Mouse (Mus musculus) adrenal gland (tissue): ENCODE results near the gene Scaf8.
"Not testable (repeated sequence)": the region's sequence is repeated elsewhere in the genome, so short reads cannot be mapped to it uniquely, and the experiment has no call there.

ENCODE experiments used
- intact Hi-C: fragments of 180-260 bp; cut with DNase I; formaldehyde crosslinking; loops from one replicate; pipeline ENCODE4 v1.15.1; 2025

Scaf8 gene

DNA sequence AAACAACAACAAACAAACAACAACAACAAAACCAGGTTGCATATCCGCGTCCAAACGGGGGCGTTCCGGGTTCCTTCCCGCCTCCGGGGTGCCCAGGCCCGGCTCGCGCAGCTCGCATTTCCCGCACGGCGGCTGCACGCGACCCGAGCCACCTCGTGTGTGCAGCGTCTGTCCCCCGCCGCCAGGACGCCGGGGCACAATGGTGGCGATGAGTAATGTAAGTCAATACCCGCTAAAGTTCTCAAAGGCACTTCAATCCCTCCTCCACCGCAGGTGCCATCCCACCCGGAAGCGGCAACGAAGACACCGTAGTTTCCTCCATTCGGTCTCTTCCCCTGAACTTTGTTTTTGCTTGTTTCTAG, 433 bp upstream of the Scaf8 start:
- intact Hi-C loops: loop anchor here (5.0 kb wide), 1 partner anchor 108 kb away; no protein-coding TSS in a partner anchor

DNA sequence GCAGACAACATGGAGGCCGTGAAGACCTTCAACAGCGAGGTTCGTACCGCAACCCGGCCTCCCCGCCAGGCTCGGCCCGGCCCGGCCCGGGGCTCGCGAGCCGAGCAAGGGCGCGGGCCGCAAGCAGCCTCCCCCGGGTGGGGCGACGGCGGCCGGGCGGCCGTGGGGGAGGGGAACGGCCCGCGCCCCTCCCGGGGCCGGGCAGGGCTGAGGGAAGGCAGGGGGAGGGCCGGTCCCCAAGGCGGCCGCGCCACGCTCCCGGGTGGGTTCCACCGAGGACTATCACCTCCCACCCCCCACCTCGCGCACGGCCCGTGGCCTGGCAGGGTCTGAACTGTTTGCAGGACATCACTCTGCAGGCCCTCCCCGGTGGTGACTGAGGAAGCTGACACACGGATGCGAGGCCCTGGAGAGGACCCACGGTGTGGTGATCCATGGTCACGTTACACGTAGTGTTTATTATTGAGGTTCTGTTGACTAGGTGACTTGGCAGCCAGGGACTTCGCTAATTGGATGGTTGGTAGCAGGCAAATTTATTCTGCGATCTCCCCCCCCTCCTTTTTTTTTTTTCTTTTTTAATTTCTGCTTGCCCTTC, 705 bp downstream of the Scaf8 start:
- intact Hi-C loops: no loop called here

DNA sequence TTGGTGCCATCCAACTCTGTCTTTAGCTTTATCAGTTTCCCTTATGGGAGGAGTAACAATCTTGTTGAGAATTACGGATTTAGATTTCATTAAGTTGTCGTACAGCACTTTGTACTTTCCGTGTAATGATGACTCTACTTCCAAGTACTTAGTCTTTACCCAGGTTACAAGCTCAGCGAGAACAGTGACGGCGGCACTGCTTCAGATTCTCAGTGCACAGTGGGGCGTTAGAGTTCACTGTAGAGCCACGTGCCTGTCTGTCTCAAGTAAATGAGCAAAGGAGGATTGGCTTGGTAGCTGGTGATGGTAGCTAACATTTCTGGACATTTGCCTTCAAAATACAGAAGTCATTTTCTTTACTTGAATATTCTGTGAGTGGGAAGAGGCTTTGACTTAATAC, 6.2 kb downstream of the Scaf8 start:
- intact Hi-C loops: not testable (repeated sequence)

DNA sequence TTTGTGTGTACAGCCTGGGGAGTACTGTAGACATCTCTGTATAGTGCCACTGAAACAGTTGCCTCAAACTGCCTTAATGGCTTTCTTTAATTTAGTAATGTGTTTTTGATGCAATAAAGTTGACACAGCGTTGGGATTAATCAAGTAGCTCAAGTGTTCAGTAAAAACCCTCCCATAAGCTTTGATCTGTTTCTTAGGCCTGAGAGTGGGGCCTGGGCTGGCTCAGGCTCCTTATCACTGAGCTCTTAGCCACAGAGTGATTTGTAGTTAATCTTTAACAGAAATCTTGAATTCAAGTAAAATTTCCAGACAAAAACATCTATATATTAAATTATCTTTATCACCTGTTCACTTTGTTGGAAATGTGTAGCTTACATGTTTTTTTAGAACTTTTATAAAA, 8.8 kb downstream of the Scaf8 start:
- intact Hi-C loops: not testable (repeated sequence)

DNA sequence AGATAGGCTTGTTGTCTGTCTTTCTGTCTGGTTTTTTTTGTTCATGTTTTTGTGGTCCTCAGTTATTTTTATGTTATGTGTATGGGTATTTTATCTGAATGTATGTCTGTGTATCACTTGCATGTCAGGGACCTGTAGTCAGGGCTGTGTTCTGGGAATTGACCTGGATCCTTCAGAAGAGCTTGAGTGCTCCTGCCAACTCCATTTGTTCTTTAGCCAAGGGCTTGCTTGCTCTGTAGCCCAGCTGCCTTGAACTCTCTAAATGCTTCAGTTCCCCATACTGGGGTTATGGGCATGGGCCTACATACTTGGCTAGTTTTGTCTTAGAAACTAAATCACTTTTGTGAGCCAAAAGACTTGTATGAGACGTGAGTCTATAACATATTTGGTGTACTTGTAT, 13.9 kb downstream of the Scaf8 start:
- intact Hi-C loops: no loop called here

DNA sequence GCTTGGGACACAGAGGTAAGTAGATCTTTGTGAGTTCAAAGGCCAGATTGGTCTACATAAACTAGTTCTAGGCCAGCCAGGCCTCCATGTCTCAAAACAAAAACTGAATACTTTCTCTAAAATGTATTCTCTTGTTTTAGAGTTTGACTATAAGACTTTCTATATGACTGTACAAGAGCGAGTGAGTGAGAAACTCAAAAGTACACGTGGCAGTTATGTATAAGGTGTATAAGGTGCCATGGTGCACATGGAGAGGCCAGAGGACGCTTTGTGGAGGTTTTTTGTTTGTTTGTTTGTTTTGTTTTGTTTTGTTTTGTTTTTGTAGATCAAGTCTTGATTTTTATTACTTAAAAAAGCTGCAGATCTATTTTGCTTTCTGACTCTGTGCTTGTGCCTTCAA, 15.0 kb downstream of the Scaf8 start:
- intact Hi-C loops: no loop called here

DNA sequence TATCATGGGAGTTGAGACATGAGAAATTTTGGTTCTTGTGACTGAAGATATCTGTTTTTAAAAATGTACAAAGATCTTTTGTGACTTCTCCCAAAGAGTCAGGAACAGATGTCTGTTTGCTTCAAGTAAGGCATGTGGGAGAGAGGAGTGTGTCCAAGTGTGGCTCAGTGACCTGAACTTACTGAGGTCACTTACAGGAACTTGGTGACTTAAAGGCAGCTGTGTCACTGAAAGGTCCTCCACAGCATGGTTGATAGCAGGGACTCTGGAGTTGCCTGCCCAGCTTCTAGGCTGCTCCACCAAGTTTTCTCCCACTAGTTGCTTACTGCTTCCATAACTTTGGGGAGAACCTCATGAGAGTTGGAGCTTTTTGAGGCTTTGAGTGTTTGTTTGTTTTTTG, 20.6 kb downstream of the Scaf8 start:
- intact Hi-C loops: no loop called here

DNA sequence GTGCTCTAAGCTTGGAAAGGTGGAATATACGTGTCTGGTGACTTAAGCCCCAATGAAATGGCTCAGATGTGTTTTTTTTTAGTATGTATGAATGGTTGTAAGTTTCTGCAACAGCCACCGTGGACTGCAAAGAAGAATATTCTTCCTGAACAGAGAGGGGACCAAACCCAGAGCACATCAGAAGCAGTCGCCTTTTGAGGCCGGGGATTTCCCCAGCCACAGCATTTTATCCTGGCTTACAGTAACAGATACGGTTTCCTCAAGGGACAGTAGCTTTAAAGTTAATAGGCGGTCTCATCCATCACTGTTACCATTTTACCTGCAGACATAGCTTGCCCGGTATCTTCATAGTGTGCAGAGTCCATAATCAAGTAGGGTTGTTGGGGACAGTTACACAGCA, 21.4 kb downstream of the Scaf8 start:
- intact Hi-C loops: no loop called here

DNA sequence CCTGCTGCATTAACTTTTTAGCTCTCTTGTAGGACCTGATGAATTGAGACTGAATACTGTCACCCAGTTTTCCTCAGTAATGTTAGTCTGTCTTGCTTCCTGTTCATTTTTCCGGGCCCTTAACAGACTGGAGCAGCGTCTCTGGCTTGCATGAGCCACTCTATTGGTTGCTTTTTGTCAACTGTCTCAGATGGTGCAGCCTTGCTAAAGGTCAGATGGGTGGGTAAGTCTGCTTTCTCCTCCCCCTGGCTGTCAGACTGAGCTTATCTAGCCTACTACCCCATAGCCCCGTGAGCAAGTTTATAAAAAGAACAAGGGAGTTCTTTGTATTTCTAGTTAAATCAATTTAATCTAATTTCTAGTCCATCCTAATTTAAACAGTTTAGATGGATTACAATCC, 23.6 kb downstream of the Scaf8 start:
- intact Hi-C loops: no loop called here

DNA sequence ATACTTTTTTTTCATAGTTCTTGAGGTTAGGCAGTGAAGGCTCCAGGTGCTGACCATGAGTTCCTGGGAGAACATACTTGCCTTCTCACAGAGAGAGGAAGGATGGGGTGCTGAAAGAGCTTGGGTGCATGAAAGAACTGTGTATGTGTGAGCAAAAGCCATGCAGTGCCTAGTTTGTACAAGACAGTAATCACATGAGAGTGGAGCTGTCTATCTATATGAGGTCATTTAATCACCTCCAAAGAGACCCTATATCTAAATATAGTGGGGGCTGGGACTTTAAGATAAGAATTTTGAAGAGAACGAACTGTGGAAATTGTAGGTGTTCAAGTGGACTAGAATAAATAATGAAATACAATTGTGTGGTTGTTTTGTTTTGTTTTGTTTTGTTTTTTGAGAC, 25.3 kb downstream of the Scaf8 start:
- intact Hi-C loops: no loop called here

DNA sequence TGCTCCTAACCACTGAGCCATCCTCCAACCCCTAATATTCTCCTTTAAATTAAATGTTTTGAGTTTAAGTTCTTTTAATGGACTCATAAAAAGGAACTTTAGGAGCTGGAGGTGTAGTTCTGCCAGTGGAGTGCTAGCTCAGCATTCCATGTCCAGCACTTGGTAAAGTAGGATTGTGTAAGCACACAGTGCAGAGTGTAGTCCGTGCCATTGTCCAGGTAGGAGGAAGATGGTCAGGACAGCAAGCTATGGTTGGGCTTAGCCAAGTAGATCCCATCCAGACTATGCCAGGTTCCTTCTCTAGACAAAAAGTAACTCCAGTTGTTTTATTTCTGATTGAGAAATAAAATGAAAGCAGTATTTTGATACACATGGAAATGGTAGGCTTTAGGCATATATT, 34.1 kb downstream of the Scaf8 start:
- intact Hi-C loops: no loop called here

DNA sequence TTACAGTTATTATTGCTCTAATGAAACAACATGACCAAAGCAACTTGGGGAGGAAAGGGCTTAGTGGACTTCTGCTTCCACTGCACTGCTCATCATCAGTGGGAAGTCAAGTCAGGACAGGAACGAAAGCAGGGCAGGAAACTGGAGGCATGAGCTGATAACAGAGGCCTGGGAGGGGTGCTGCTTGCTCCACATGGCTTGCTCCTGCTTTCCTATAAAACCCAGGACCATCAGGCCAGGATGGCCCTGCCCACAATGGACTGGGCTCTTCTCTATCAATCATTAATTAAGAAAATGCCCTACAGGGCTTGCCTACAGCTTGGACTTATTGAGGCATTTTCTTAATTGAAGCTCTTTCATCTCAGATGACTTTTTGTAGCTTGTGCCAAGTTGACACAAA, 34.8 kb downstream of the Scaf8 start:
- intact Hi-C loops: no loop called here

DNA sequence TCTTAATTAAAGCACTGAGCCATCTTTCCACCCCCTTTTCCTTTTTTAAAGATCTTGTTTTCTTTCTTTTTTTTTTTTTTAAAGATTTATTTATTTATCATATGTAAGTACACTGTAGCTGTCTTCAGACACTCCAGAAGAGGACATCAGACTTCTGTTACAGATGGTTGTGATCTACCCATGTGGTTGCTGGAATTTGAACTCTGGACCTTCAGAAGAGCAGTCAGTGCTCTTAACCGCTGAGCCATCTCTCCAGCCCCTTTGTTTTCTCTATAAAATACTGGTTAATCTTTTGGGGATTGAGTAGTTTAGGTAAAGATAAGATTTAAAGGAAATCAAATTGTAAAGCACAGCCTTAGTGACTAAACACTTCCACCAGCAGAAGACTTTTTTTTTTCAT, 35.9 kb downstream of the Scaf8 start:
- intact Hi-C loops: loop anchor here (5.0 kb wide), 1 partner anchor 42 kb away; no protein-coding TSS in a partner anchor

DNA sequence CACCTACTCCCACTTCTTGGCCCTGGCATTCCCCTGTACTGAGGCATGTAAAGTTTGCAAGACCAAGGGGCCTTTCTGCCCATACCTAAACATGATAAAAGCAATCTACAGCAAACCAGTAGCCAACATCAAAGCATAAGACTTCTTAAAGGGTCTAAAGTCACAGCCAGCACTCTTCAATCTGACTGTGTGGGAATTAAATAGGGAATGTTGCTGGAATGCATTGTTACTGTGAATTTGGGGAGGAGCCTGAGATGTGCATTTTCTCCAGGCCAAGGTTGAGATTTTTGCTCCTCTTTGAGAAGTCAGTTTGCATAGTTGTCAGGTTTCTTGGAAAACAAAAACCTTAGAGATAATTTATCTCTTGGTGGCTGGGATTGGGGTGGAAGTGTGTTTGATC, 36.4 kb downstream of the Scaf8 start:
- intact Hi-C loops: loop anchor here (5.0 kb wide), 1 partner anchor 41 kb away; no protein-coding TSS in a partner anchor

DNA sequence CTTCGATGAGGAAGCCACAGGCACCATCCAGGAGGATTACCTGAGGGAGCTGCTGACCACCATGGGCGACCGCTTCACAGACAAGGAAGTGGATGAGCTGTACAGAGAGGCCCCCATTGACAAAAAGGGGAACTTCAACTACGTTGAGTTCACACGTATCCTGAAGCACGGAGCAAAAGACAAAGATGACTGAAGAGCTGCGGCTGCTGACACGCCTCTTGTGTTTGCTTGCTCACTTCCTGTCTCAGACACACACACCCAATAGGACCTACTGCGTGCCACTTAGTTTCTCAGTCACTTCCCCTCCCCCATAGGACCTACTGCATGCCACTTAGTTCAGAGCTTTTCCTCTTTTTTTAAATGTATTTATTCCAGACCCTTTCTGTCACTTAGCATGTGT, 41.4 kb downstream of the Scaf8 start:
- intact Hi-C loops: not testable (repeated sequence)

DNA sequence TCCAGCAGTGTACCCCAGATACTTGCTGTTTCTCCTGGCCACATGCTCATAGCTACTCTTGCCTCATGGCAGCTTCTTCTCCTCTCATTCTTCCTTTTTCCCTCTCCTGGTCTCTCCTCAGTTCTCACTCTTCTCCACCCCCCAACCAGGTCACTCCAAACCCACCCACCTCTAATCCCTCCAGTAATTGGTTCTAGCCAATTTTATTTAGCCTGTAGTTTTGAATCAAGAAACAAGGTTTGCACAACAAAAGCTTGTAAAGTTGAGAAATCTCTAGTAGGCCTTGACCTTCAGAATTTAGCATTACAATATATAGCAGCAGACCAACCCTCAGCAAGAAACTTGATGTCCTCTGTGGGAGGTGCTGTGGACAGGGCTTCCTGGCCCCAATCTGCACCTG, 42.2 kb downstream of the Scaf8 start:
- intact Hi-C loops: no loop called here

DNA sequence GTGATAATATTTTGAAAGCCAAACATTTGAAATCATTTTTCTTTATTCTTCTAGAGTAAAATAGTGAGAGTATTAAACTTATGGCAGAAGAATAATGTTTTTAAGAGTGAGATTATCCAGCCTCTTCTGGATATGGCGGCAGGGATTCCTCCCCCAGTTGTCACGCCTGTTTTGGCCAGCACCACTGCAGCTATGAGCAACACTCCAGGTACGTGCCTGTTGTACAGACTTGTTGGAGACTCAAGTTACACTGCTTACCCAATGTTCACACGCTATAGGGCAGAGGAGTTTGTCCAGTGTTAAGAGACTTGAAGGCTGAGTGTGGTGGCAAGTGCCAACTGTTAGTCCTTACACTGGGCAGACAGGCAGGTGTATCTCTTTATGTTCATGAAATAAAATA, 48.1 kb downstream of the Scaf8 start:
- intact Hi-C loops: no loop called here

DNA sequence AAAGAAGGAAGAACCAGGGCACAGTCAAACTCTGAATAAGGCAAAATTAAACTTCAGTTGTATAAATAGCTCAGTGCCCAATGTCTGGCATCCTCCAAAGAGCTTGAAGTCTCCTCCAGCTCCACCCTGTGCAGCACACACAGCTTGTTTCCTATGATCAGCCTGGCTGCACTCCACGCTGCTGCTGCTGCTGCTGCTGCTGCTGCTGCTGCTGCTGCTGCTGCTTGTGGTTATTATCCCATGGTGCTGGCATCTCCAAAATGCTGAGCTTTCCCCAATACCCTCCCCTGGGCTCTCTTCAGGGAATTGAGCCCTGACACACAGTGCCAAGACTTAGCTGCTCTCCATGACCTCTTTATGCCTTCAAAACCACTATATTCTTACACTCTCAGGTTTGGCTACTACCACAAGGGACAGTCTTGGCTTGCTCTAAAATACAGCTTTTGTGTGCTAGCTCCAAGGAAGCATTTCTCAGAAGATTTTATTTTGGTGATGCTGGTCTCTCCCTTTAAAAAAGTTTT, 65.7 kb downstream of the Scaf8 start:
- intact Hi-C loops: not testable (repeated sequence)

DNA sequence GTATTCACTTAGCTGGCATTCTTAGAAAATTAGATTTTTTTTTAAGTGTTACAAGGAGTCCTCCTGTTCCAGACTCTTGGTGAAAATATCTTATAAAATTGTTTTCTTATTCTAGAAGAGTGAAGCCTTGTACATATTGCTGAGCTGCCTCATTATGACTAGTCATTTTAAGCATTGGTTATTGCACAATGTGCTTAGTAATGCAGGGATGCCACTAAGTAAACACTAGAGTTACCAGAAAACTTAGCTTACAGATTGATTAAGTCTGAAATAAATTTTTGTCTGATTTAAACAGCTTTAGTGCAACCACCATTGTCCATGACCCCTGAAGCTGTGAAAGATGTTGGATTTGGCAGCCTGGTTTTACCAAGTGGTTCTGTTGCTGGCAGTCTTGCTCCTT, 80.7 kb downstream of the Scaf8 start:
- intact Hi-C loops: not testable (repeated sequence)

DNA sequence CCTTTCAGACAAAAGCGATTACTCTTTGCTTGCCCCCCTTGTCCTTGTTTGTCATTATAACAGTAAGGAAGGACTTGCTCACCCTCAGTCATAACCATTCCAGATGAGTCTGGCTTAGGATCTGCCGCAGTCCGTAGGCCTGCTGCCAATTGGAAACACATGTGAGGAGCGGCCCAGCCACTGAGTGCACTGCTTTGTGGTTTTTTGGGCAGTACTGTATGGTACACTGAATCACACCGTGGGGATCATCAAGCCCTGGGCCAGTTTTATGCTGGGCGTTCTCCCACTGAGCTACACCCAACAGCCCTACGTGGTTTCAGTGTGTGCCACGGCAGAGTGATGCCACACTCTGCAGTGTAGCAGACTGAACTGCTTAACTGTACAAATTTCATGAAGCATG, 85.6 kb downstream of the Scaf8 start:
- intact Hi-C loops: no loop called here

DNA sequence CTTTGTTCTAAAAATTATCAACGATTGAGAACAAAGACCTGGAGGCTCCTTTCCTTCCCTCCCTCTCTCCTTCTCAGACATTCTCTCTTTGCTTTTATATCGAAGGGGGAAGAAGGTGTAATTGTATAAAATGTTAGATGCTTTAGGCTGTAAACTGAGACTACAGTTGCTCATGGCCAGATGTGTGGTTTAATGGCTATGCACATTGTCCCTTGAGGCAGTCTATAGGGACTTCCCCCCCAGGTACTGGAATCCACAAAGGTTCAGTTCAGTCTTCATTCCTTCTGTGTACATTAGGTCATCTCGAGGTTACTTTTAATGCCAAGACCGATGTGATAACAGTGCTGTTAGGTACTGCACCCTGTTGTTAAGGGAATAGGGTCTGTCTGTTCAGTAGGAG, 89.1 kb downstream of the Scaf8 start:
- intact Hi-C loops: no loop called here

DNA sequence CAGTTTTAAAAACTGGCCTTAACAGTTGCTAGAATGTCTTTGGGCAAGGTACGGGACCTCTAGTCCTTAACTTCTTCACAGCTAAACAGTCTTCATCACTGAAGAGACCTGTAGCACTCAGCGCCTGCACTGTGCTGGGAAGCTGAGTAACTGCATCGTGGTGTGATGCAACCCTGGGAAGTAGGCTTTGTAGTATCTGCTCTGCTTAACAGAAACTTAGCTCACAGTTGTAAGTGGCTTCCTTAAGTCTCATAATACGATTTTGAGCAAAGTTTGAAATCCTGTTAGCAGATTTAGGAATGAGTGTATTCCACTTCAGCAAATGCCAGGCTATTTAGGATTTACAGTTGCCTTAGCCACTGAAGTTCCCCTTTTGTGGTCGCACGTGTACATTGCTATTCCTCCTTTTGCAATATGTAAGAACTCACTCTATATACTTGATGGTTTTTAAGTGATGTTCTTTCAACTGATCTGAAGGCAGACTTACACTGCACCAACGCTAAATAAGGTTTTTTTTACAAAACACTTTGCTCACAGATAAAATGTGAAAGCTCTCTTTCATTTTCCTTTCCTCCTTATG, 90.1 kb downstream of the Scaf8 start:
- intact Hi-C loops: no loop called here
